ENCODE assay signal across 18 mouse cellular contexts in the genomic region with DNA sequence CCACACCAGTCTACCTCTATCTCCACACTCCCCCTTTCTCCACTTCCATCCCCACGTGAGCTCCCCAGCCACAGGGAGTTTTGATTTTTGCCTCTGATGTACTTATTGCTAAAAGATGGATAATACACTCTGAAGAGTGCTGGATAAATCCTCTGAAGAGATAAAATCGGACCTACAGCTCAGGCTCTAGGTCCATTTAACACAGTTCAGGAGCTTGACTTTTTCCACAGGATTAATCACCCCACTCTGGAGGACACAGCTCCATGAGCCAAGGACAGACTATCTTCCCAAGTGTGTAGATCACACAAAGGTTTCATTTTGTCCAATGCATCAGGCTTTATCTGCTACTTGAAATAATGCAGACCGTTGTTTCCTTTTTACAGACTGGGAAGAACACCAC. TPM values are rescaled to one million over a fixed set of nuclear protein-coding genes. Genes with fewer than 3 reads are reported as not detected.
A peak's percentile ranks its signal among the peaks of the same experiment; 100 is the strongest.
DNase-seq lines count a peak whose midpoint lies in the region; ATAC-seq and TF ChIP-seq lines count a peak whose summit lies in the region.
"Had no signal": no experiment of that assay in that cellular context is flagged by ENCODE, and none has a peak within 500 bp of the region (broad histone marks: within the 10 kb centered on the region; RNA-seq: fewer than 3 reads in every experiment).

No protein-coding gene starts in this region.

- ATAC-seq in liver, embryonic 11.5 days (replicated peaks; ENCODE audit: low FRiP score): no peak
- no peak for ATAC-seq in stomach, embryonic 15.5 days (ENCODE audit: insufficient read depth, low FRiP score, low read depth)
- ATAC-seq: forebrain, postnatal 0 days; midbrain, embryonic 16.5 days had no signal

- intact Hi-C loops in left cerebral cortex, adult 2 months (cut with DNase I): no loop called here

- H3K27ac ChIP-seq in layer of hippocampus, adult 2 months: peak overlapping the region; percentile 43; the same call in 1 of the 2 replicates
- H3K27ac ChIP-seq in liver, embryonic 11.5 days (ENCODE audit: low read depth, low read length): peak overlapping the region; percentile 59; the same call in 1 of the 2 replicates
- peak overlapping the region; percentile 68 for H3K27ac ChIP-seq in stomach, embryonic 15.5 days
- no peak overlapping the region for H3K27ac ChIP-seq in embryonic facial prominence, embryonic 10.5 days (replicated peaks)
- H3K27ac ChIP-seq in left cerebral cortex, adult 2 months: no peak overlapping the region
- H3K27ac ChIP-seq: hindbrain, embryonic 14.5 days; limb, embryonic 10.5 days; lung, embryonic 15.5 days had no signal

- no peak for TF ChIP-seq CTCF in layer of hippocampus, adult 2 months (conservative IDR thresholded peaks at IDR 0.05)
- TF ChIP-seq CTCF in left cerebral cortex, adult 2 months (IDR thresholded peaks at IDR 0.05): no peak

- H3K9me3 ChIP-seq in liver, embryonic 11.5 days (ENCODE audit: control insufficient read depth, low read length): no peaks in the 10 kb centered on the region
- H3K9me3 ChIP-seq in stomach, embryonic 15.5 days: no peaks in the 10 kb centered on the region
- H3K9me3 ChIP-seq in embryonic facial prominence, embryonic 10.5 days: no peaks in the 10 kb centered on the region
- H3K9me3 ChIP-seq: limb, embryonic 10.5 days; lung, embryonic 15.5 days had no signal

- no peaks in the 10 kb centered on the region for H3K36me3 ChIP-seq in liver, embryonic 11.5 days (ENCODE audit: control insufficient read depth, insufficient read depth, low read length)
- H3K36me3 ChIP-seq in stomach, embryonic 15.5 days: no peaks in the 10 kb centered on the region
- no peaks in the 10 kb centered on the region for H3K36me3 ChIP-seq in embryonic facial prominence, embryonic 10.5 days (replicated peaks)
- H3K36me3 ChIP-seq: limb, embryonic 10.5 days; lung, embryonic 15.5 days had no signal

- H3K9ac ChIP-seq in liver, embryonic 11.5 days (ENCODE audit: low read depth, low read length): no peak overlapping the region
- no peak overlapping the region for H3K9ac ChIP-seq in stomach, embryonic 15.5 days
- H3K9ac ChIP-seq: forebrain, postnatal 0 days; hindbrain, embryonic 14.5 days; lung, embryonic 15.5 days had no signal

- H3K4me1 ChIP-seq in liver, embryonic 11.5 days (replicated peaks; ENCODE audit: control insufficient read depth, insufficient read depth, low read length): peaks cover 9% of the 10 kb centered on the region; the same call in 1 of the 2 replicates
- H3K4me1 ChIP-seq in stomach, embryonic 15.5 days: 0 out of 2 replicates have a peak, but pooled peaks cover 4% of the 10 kb centered on the region
- H3K4me1 ChIP-seq in embryonic facial prominence, embryonic 10.5 days: no peaks in the 10 kb centered on the region
- H3K4me1 ChIP-seq: lung, embryonic 15.5 days had no signal

- no peak overlapping the region for H3K4me3 ChIP-seq in layer of hippocampus, adult 2 months
- no peak overlapping the region for H3K4me3 ChIP-seq in liver, embryonic 11.5 days (ENCODE audit: low read depth, low read length)
- no peak overlapping the region for H3K4me3 ChIP-seq in stomach, embryonic 15.5 days (replicated peaks)
- H3K4me3 ChIP-seq in embryonic facial prominence, embryonic 10.5 days: no peak overlapping the region
- H3K4me3 ChIP-seq in left cerebral cortex, adult 2 months: no peak overlapping the region
- H3K4me3 ChIP-seq: gastrocnemius, adult 2 months; limb, embryonic 10.5 days; lung, embryonic 15.5 days had no signal

- peak overlapping the region; percentile 8; the same call in 1 of the 2 replicates for H3K4me2 ChIP-seq in liver, embryonic 11.5 days
- no peak overlapping the region for H3K4me2 ChIP-seq in stomach, embryonic 15.5 days
- H3K4me2 ChIP-seq: hindbrain, embryonic 14.5 days; lung, embryonic 15.5 days had no signal

- DNase-seq in adrenal gland, adult (ENCODE audit: inconsistent age in 2 of 2, low spot score in 1 of 2): peak; percentile 55 to 86
- no peak for DNase-seq in adrenal gland, adult 18-20 months (ENCODE audit: low spot score in 2 of 2)
- no peak for DNase-seq in layer of hippocampus, adult 2 months (ENCODE audit: low spot score in 2 of 2)
- DNase-seq in layer of hippocampus, adult 8-10 months (ENCODE audit: low spot score in 2 of 2): no peak
- DNase-seq in liver, embryonic 11.5 days (ENCODE audit: low spot score): no peak
- no peak for DNase-seq in embryonic facial prominence, embryonic 10.5 days (ENCODE audit: low spot score)
- no peak for DNase-seq in left cerebral cortex, adult 2 months (ENCODE audit: extremely low spot score in 1 of 2, low spot score in 2 of 2)
- DNase-seq: cerebellum, postnatal 10 days; forebrain, postnatal 0 days; gastrocnemius, adult 2 months; heart, adult 18-20 months; heart, postnatal 10 days; thymus, postnatal 25 days had no signal

- no peaks in the 10 kb centered on the region for H3K27me3 ChIP-seq in liver, embryonic 11.5 days (replicated peaks; ENCODE audit: control insufficient read depth, insufficient read depth, low read length)
- no peaks in the 10 kb centered on the region for H3K27me3 ChIP-seq in stomach, embryonic 15.5 days (replicated peaks)
- H3K27me3 ChIP-seq in embryonic facial prominence, embryonic 10.5 days (replicated peaks; ENCODE audit: low read depth, poor library complexity, severe bottlenecking): no peaks in the 10 kb centered on the region
- H3K27me3 ChIP-seq: lung, embryonic 15.5 days had no signal

- WGBS in liver, embryonic 11.5 days: 77% methylated on average over 3 of the region's 3 CpGs
- 66% methylated on average over 3 of the region's 3 CpGs for WGBS in stomach, embryonic 15.5 days
- 90% methylated on average over 3 of the region's 3 CpGs for whole genome bisulfite sequencing in embryonic facial prominence, embryonic 10.5 days

RNA-seq across cellular contexts. Expression of a gene that starts 8.8 kb away (rescaled TPM):
- 100 to 1,000 TPM in 1 of 2 experiments, 10 to 100 TPM in 1; 77.4 to 111 TPM for total RNA-seq in adrenal gland, adult 18-20 months (2021)
- total RNA-seq in layer of hippocampus, adult 2 months (2021): 10 to 100 TPM; 22.5 to 24.8 TPM
- 10 to 100 TPM; 25.2 to 30.4 (median 29.1) TPM for total RNA-seq in layer of hippocampus, adult 8-10 months (2022)
- 14.0 and 14.1 TPM in 2 replicates for polyA plus RNA-seq in liver, embryonic 11.5 days (2014; fragmentation: Nextera tagmentation; extraction: Ambion mirVana)
- 19.2 and 22.2 TPM in 2 replicates for polyA plus RNA-seq in stomach, embryonic 15.5 days (2015; fragmentation: Nextera tagmentation; extraction: Ambion mirVana)
- polyA plus RNA-seq in embryonic facial prominence, embryonic 10.5 days (2016; fragmentation: Nextera tagmentation; extraction: Ambion mirVana): 8.1 and 10.0 TPM in 2 replicates
- total RNA-seq in left cerebral cortex, adult 2 months (2021): 10 to 100 TPM; 21.8 to 23.9 TPM

RNA-seq across cellular contexts. Expression of a gene that starts 8.8 kb away (rescaled TPM):
- total RNA-seq in adrenal gland, adult 18-20 months (2021): 1 to 10 TPM; 1.4 to 1.5 TPM
- total RNA-seq in layer of hippocampus, adult 2 months (2021): 1 to 10 TPM; 8.7 to 9.9 TPM
- total RNA-seq in layer of hippocampus, adult 8-10 months (2022): 10 to 100 TPM in 2 of 4 experiments, 1 to 10 TPM in 2; 8.3 to 12.7 (median 10.7) TPM
- 1.0 TPM in 2 replicates for polyA plus RNA-seq in liver, embryonic 11.5 days (2014; fragmentation: Nextera tagmentation; extraction: Ambion mirVana)
- polyA plus RNA-seq in stomach, embryonic 15.5 days (2015; fragmentation: Nextera tagmentation; extraction: Ambion mirVana): 1.4 and 1.5 TPM in 2 replicates
- 0.49 and 0.80 TPM in 2 replicates for polyA plus RNA-seq in embryonic facial prominence, embryonic 10.5 days (2016; fragmentation: Nextera tagmentation; extraction: Ambion mirVana)
- 10 to 100 TPM; 10.1 TPM for total RNA-seq in left cerebral cortex, adult 2 months (2021)

RNA-seq across cellular contexts. Expression of a gene that starts 16.9 kb away (rescaled TPM):
- 10 to 100 TPM; 14.3 to 20.2 TPM for total RNA-seq in adrenal gland, adult 18-20 months (2021)
- total RNA-seq in layer of hippocampus, adult 2 months (2021): 10 to 100 TPM; 13.8 to 15.9 TPM
- 10 to 100 TPM in 3 of 4 experiments, 1 to 10 TPM in 1; 9.1 to 16.9 (median 13.8) TPM for total RNA-seq in layer of hippocampus, adult 8-10 months (2022)
- polyA plus RNA-seq in liver, embryonic 11.5 days (2014; fragmentation: Nextera tagmentation; extraction: Ambion mirVana): 20.9 and 25.6 TPM in 2 replicates
- 26.2 and 26.7 TPM in 2 replicates for polyA plus RNA-seq in stomach, embryonic 15.5 days (2015; fragmentation: Nextera tagmentation; extraction: Ambion mirVana)
- polyA plus RNA-seq in embryonic facial prominence, embryonic 10.5 days (2016; fragmentation: Nextera tagmentation; extraction: Ambion mirVana): 23.3 and 24.6 TPM in 2 replicates
- total RNA-seq in left cerebral cortex, adult 2 months (2021): 10 to 100 TPM; 11.3 to 11.8 TPM

RNA-seq across cellular contexts. Expression of a gene that starts 38.4 kb away (rescaled TPM):
- 1 to 10 TPM; 3.2 to 4.5 TPM for total RNA-seq in adrenal gland, adult 18-20 months (2021)
- 10 to 100 TPM; 12.5 to 12.6 TPM for total RNA-seq in layer of hippocampus, adult 2 months (2021)
- total RNA-seq in layer of hippocampus, adult 8-10 months (2022): 10 to 100 TPM; 11.0 to 16.5 (median 13.0) TPM
- polyA plus RNA-seq in liver, embryonic 11.5 days (2014; fragmentation: Nextera tagmentation; extraction: Ambion mirVana): 4.7 and 4.9 TPM in 2 replicates
- polyA plus RNA-seq in stomach, embryonic 15.5 days (2015; fragmentation: Nextera tagmentation; extraction: Ambion mirVana): 2.6 and 3.0 TPM in 2 replicates
- polyA plus RNA-seq in embryonic facial prominence, embryonic 10.5 days (2016; fragmentation: Nextera tagmentation; extraction: Ambion mirVana): 4.0 and 4.7 TPM in 2 replicates
- total RNA-seq in left cerebral cortex, adult 2 months (2021): 10 to 100 TPM; 10.3 to 12.8 TPM

RNA-seq across cellular contexts. Expression of a gene that starts 38.6 kb away (rescaled TPM):
- total RNA-seq in adrenal gland, adult 18-20 months (2021): 10 to 100 TPM; 67.4 to 80.8 TPM
- total RNA-seq in layer of hippocampus, adult 2 months (2021): 10 to 100 TPM; 26.0 to 27.2 TPM
- 10 to 100 TPM; 25.9 to 30.3 (median 28.5) TPM for total RNA-seq in layer of hippocampus, adult 8-10 months (2022)
- polyA plus RNA-seq in liver, embryonic 11.5 days (2014; fragmentation: Nextera tagmentation; extraction: Ambion mirVana): 43.6 and 51.7 TPM in 2 replicates
- polyA plus RNA-seq in stomach, embryonic 15.5 days (2015; fragmentation: Nextera tagmentation; extraction: Ambion mirVana): 42.0 and 42.8 TPM in 2 replicates
- polyA plus RNA-seq in embryonic facial prominence, embryonic 10.5 days (2016; fragmentation: Nextera tagmentation; extraction: Ambion mirVana): 44.8 and 44.9 TPM in 2 replicates
- total RNA-seq in left cerebral cortex, adult 2 months (2021): 10 to 100 TPM; 27.6 to 30.7 TPM

Comparison
In these comparisons a context has a peak if more than half of its experiments do, and no peak if none do; other contexts are left out.
1. DNase-seq: peak in adrenal gland, adult (2 of 2); none in adrenal gland, adult 18-20 months (0 of 2), layer of hippocampus, adult 2 months (0 of 2), layer of hippocampus, adult 8-10 months (0 of 2), liver, embryonic 11.5 days (single experiment), embryonic facial prominence, embryonic 10.5 days (single experiment) and left cerebral cortex, adult 2 months (0 of 2).
2. H3K27ac ChIP-seq: peak in layer of hippocampus, adult 2 months (single experiment), liver, embryonic 11.5 days (single experiment) and stomach, embryonic 15.5 days (single experiment); none in embryonic facial prominence, embryonic 10.5 days (single experiment) and left cerebral cortex, adult 2 months (single experiment).